Mouse (Mus musculus) gonadal fat pad, adult 2 months (tissue): ENCODE data around the gene Slc18a2. TPM values are rescaled to one million over a fixed set of nuclear protein-coding genes. Genes with fewer than 3 reads are reported as not detected.

ENCODE experiments used
- DNase-seq: peaks from one replicate; pipeline ENCODE4 v3.0.0-alpha.2; 2012; ENCODE audit warnings: low read depth
- polyA plus RNA-seq: library from polyadenylated mRNA; depleted of rRNA; stranded (reverse); fragments of >200 nt; gene quantifications from 2 replicates; pipeline ENCODE4 v1.2.3, GENCODE M21; 2012; rRNA removed

Gene Slc18a2
- 0.09 and 0.13 TPM in 2 replicates for polyA plus RNA-seq

DNA sequence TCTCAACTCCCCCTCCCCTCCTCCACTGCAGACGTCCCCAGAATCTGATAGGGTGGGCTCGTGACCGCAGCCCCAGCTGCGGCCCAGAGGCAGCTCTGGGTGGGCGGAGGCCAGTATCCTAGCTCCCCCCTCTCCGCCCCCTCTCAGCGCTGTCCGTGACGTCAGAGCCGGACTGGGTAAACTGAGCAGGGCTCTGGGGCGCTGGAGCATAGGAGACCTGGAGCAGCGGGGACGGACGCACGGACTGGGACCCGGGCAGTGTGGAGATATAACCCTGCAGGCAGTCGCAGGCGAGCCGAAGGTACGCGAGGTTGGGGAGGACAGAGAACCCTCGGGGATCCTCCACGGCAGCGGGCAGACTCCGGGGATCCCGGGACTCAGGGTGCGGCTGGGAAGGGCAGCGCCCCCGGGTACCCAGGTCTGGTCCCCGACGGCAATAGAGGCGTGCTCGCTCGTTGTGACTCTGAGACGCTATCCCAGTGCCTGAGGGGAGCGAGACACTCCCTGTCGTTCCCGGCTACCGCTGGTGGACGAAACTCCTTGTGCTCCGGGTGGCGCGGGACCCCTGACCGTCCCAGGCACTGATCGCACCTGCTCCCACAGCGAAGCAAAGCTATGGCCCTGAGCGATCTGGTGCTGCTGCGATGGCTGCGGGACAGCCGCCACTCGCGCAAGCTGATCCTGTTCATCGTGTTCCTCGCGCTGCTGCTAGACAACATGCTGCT is at the start of gene Slc18a2:
Gene Slc18a2, plus strand, starts transcription at position 179 of the 725 bp plus-strand sequence.
- no peak for DNase-seq

DNA sequence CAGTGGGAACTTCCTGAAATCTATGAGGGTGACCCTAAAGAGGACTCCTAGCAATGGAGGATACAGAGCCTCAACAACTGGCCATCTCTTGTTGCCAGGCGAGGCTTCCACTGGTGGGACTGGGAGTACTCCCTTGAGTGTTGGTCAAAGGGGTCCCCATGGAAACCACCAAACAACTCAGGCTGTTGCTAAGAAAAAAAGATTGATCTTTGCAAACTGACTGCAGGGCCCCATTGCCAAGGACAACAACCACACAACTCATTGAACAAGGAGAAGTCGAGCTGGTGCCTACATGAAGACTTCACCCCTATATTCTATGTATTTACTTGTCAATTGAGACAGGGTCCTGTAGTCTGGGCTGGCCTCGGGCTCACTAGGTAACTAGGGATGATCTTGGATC is 43.8 kb upstream of the Slc18a2 start:
- no peak for DNase-seq

DNA sequence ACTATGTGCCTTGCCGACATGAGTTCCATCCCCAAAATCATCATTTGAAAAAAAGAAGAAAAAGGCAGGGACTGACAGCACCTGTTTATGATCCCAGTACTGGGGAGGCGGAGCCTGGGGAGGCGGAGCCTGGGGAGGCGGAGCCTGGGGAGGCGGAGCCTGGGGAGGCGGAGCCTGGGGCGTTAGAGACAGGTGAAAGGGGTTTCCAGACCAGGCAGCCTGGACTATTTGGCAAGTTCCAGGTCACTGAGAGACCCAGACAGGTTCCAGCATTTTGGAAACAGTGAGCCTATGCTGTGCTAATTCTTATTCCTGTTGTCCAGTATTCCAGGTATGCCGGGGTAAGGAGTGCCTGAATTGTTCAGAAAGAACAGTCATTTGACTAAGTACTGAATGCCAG is 41.7 kb upstream of the Slc18a2 start, which contains the start of gene Kcnk18:
Gene Kcnk18, plus strand, starts transcription at position 224 of the 400 bp plus-strand sequence.
- DNase-seq = no peak

DNA sequence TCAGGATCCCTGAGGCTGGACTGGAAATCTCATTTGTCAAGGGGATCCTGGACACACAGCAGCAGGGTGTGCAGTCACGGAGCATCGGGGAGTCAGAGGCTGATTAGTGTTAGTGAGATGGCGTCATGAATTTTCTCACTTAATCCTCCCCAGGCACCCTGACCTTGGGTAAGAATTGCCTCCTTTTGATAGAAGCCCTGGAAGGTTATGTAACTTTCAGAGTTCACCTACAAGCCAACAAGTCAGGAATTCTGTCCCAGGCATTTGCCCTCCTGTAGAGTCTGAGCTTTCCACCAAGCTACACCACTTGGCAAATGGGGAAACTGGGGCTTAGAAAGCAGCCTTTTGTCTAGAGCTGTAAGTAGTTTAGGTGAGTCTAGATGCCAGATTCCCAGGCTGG is 39.6 kb upstream of the Slc18a2 start:
- DNase-seq = no peak

DNA sequence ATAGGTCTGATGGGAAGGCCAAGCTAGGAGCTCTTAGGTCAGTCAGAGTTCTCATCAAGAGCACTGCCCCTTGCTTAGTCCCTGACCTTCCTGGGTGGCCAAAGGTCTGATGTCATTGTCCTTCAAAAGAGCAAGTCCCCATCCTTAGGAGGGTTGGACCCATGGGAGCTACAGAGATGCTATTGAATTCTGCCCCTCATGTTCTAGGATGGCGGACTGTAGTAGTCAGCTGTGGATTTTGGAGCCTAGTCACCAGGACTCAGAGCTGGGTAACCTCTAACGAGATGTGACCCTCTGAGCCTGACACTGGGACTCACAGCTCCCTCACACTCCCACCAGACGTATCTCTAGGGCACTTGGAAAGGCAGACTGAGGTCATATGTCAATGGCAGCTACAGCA is 32.3 kb upstream of the Slc18a2 start:
- no peak for DNase-seq

DNA sequence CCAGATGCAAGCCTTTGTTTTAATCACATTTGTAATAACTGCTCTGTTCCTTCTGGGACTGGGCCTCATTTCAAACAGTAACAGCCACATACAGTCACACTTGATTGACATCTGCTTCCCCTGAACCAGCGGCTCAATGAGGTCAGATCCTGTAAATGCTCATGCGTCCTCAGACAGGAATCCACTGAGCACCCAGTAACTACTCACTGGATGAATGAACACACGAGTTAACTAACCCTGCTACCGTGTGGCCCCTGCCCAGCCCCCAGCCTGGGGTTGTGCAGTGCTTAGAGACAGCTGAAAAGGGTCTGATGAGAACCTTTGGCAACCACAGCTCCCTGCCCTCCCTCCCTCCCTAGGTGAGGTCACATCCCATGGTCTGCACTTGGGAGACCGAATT is 27.9 kb upstream of the Slc18a2 start:
- DNase-seq = no peak

DNA sequence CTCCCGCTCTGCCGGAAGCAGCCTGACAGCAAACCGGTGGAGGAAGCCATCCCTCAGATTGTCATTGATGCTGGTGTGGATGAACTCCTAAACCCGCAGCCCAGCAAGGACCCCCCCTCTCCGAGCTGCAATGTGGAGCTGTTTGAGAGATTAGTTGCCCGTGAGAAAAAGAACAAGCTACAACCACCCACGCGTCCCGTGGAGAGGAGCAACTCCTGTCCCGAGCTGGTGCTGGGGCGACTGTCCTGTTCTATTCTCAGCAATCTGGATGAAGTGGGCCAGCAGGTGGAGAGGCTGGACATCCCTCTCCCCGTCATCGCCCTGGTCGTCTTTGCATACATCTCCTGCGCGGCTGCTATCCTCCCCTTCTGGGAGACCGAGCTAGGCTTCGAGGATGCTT is 25.7 kb upstream of the Slc18a2 start:
- DNase-seq = no peak

DNA sequence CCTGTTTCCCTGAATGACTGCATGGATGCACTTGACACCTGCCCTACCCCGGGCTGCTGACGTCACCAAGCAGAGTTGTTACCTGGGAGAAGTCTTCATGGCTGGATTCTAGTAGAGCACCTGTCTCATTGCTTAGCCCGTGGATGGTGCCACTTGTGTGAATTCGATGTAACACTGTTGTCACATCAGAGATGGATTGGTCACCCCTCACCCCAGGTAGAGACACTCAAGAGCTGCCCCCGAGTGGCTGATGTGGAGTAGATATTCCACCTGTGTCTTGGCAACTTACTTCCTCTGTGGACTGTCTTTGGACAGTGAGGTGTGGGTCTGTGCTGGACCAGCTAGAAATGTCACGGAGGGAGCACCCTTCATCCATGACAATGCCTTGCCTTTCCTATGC is 24.6 kb upstream of the Slc18a2 start:
- DNase-seq = no peak

DNA sequence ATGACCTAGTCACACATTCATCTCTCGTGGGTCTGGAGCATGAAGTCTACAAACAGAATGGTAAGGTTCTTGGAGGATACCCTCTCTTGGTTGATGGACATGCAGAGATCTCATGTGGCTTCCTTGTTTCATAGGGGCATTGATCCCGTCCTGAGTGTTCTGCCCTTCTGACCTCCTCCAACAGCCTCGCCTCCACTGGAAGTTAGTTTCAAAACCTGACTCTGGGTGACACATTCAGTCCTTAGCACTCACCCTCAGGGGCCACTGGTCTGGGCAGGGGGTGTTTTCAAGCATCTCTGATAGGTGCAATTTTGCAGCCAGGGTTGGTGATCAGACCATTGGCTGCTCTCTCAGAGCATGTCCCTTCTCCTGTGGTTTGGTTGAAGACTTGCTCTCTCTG is 22.1 kb upstream of the Slc18a2 start:
- DNase-seq = no peak

DNA sequence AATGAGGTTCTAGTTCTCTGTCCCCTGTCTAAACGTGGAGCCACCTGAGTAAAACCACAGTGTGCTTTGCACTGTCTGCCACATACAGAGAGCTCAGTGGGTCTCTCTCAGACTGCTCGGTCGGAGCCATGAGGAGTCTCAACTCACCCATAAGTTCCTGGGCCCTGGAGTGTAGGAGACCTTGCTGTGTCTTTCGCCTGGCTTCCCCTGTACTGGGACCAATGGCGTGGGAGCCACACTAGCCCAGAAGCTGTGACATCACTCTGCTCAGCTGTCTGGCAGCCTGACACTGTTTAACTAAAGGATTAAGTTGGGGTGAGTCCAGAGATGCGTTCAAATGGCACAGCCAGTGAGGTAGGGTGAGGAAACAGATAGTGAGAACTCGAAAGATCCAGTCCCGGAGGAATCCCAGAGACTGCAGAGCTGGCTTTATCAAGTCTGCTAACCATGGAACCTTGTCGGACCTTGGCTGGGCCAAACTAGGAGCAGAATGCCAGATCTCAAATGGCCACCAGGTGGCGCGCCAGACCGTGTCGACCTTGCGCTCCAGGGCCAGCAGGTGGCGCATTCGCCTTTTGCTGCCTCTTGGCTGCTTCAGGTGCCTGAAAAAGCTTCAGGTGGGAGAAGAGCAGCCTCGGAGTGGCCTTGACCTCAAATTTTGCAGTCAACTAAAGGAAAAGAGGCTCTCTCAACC is 21.4 kb upstream of the Slc18a2 start:
- DNase-seq = no peak

DNA sequence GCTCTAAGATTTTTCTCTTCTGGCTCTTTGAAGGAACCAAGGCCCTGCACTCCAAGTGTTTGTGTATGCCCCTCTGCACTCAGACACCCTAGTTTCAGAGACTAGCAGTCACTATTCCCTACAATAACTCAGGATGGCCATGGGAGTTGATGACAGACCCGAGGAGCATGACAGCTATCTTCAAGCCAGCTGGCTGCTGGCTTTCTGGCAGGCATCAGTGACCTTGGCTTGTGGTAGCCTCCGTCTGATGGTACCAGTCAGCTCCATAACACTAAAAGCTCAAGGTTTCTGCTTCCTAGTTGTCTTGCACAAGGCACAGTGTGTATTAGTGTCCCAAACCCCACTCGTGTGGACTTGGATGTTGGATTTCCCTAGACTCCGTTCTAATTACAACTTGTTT is 18.7 kb upstream of the Slc18a2 start:
- no peak for DNase-seq

DNA sequence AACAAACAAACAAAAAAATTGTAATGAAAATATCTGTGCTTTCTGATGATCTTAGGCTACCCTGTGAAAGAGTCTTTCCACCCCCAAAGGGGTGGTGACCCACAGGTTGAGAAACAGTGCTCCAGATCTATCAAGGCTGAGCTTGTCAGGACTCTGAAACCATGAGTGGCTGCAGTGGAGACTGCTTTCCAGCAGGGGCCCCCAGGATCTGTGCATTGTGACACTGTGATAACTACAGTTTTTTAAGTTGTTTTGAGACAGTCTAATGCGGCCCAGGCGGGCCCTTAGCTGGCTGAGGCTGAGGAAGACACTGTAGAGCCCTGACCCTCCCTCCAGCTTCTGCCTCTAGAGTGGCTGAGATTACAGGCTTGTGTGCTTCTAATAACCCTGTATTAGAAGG is 17.6 kb upstream of the Slc18a2 start:
- no peak for DNase-seq

DNA sequence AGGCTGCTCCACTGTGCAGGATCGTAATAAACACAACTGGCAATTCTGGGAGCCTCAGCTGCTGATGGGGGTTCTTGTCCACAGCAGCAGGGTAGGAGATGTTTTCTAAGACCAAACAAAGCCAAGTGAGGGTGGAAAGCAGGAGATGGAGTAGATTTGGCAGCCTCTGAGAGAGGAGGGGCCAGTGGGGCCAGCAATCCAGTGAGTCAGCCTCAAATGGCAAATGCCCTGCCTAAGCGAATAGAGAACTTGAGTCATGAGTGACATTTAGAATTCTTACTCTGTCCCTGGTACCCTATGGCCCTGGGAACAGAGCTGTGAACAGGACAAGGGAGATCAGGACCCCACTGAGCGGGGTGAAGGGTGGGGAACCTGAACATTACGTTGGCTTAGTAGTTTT is 12.6 kb upstream of the Slc18a2 start:
- no peak for DNase-seq

DNA sequence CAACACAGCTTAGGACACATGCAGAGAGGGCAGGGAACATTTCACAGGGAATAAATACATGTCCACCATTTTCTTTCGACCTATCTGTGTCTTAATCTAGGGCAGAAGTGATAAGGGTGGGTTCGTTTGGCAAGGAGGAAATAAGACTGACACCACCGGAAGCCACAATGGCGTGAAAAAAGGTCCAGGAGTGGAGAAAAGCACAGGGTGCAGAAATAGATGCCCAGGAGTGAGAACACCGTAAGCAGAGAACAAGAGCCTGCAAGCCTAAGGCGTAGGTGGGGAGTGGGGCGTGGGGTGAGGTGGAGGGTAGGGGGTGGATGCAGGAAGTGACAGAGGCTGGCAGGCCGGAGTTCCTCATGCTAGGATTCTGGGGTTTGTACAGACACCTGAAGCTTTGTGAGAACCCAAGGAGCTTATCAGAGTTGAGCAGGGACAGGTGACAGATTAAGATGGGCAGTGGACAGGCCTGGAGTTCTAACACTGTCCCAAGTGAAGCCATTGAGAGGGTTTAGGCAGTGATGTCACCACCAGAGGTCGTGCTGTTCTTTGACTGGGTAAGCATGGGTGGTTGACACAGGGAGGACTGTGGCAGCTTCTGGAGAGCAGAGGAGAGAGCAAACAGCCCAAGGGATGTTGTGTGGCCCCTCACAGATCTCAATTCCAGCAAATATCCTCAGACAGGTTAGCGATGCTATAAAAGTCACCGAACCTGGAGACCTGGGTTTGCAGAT is 12.0 kb upstream of the Slc18a2 start:
- no peak for DNase-seq

DNA sequence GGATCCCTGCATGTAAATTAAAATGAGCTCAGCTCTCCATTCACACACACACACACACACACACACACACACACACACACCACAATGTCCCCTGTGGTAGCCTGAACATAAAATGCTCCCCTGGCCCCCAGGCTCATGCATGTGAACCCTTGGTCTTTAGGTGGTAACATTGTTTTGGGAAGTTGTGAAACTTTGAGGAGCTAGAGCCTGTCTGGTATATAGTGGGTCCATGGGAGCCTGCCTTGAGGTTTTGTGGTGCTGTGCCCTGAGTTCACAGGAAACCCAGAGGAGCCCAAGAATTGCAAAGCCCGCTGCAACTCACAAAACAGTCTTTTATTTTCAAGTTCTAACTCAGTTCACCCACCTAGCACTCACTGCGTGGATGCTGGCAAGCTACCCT is 8.0 kb upstream of the Slc18a2 start:
- DNase-seq = no peak

DNA sequence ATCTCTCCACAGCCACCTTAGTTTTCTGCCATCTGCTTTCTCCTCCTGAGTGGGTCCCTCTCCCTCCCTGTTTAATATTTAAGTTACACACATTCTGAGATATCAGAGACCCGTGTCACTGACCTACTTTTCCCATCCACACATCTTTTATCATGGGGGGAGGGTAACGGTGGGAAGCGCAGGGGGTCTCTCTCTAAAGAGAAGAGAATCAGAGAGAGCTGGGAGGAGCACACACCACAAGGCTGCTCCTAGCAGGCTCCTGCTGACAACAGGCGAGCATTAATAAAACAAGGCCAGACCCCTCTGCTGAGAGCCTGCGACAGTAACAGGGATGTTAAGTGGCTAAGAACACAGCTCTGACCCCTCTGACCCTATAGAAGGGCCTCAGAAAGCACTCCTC is 1.1 kb upstream of the Slc18a2 start:
- no peak for DNase-seq

DNA sequence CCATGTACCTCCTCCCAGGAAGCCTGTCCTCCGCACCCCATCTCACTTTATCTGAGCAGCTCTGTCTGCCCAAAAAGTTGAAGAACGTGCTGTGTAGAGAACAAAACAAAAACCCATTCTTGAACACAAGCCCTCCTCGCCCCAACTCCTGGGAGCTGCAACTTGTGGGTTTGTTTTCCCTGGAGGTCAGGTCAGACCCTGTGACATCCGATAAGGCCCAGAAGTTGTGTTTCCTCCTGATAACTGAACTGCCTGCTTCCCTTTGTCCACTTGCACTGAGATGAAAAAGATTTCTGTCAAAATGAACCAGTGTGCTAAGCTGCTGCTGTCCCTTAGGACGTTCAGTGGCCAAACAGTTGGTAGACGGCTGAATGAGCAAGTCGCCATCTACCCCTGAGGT is 908 bp downstream of the Slc18a2 start:
- DNase-seq = no peak

DNA sequence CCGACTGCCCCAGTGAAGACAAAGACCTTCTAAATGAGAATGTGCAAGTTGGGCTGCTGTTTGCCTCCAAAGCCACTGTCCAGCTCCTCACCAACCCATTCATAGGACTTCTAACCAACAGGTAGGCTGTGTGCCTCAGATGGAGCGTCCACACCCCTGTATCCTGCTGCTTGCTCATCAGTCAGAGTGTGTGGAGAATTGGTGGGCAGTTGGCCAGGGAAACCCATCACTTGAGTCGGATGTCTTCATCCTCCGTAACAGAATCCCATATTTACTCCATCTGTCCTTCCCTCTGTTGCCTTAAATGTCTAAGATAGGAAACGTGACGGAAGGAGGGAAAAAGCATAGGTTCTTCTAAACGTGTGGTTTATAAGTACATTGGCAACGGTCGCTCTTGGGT is 2.5 kb downstream of the Slc18a2 start:
- DNase-seq = no peak

DNA sequence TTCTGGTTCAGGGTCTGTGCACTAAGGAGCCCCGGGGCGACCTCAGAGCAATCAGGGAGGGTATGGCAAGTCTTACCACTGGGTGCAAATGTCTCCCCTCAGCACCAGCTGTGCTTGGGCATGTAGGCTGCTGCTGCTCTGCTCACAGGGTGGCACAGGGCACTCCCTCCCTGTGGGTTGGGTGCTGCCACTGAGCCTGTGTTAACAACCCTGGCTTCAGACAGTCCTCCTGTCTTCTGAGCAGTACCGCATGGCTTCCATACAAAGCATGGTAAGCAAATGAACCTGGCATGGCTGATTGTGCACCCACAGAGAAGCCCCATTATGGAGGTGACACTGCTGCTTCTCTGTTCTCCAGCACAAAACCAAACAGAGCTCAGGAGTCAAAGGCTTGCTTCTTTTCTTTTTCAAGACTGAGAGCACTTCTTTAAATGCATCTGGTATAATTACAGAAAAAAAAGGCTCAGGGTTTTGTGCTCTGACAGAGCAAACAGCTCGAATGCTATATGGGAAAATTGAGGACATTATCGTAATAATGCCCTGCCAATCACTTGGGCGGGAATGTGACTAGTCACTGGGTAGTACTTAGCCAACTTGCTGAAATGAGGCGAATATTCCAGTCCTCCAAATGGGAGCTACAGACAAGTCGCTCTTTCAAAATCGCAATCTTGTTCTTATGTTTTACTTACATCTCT is 4.3 kb downstream of the Slc18a2 start:
- no peak for DNase-seq

DNA sequence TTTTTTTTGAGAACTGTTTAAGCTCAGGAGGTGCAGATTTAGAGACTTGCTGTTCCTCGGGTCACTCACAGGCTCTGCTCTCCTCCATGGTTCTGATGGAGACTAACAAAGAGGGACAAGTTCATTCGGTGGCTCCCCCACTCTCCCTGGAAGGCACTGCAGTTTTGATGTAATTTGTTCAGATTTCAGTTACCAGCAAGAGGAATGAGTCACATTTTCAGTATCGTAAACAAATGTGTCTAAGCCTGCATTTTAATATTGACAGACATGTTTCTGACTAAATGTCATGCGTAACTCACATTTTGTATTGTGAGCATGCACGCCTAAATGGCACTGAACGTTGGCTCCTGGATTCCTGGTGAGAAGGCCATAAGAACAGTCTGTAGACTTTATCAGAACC is 5.2 kb downstream of the Slc18a2 start:
- DNase-seq = no peak

DNA sequence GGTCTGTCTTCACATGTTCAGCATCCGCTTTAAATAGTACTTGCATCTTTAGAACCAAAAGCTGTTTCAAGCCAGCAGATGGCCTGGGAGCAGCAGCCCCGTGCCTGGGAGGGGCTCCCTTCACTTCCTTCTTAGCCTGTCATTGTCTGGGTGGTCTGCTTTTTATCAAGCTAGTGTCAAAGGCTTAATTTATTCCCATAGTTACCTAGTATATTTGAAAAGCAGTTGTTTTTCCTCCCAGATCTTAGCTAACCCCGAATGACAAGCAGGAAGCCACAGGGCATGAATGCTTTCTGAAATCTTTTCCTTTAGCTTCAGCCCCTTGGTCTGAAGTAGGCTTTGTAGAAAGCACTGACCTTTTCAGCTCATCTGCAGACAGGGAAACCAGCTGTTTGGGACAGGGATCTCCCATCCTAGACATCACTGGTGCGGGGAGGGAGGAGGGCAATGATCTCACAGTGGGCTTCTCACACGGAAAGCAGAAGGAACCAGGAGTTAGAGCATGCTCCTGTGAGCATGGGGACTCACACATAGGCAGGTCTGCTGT is 6.8 kb downstream of the Slc18a2 start:
- no peak for DNase-seq

DNA sequence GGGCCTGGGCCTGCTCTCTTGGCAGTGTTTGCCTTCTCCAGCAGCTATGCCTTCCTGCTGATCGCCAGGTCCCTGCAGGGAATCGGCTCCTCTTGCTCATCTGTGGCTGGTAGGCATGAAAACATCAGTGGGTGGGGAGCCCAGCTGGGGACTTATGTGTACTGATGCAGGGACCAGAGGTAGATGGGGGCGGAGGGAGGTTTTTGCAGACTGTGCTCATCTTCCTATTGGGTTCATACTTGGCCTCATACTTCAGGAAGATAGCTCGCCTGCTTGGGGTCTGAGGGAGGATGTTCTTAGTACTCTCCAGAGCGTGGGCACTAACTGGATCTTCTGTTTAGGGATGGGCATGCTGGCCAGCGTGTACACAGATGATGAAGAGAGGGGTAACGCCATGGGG is 12.5 kb downstream of the Slc18a2 start:
- no peak for DNase-seq
